9 mouse cellular contexts compared by ENCODE assay signal in genomic region chr17:26603311-26603710, GRCm38 (mm10). TPM values are rescaled to one million over a fixed set of nuclear protein-coding genes. Genes with fewer than 3 reads are reported as not detected.
DNase-seq lines count a peak whose midpoint lies in the region; ATAC-seq and TF ChIP-seq lines count a peak whose summit lies in the region.
"Had no signal": no experiment of that assay in that cellular context is flagged by ENCODE, and none has a peak within 500 bp of the region (broad histone marks: within the 10 kb centered on the region; RNA-seq: fewer than 3 reads in every experiment).

No protein-coding gene starts in this region.

- no peak overlapping the region for H3K4me2 ChIP-seq in forebrain, embryonic 13.5 days
- no peak overlapping the region for H3K4me2 ChIP-seq in forebrain, embryonic 14.5 days (ENCODE audit: low read length)
- H3K4me2 ChIP-seq in intestine, embryonic 15.5 days (replicated peaks) = no peak overlapping the region
- H3K4me2 ChIP-seq in intestine, embryonic 16.5 days (ENCODE audit: low read depth, low read length) = no peak overlapping the region
- H3K4me2 ChIP-seq in stomach, embryonic 15.5 days = no peak overlapping the region
- H3K4me2 ChIP-seq in stomach, postnatal 0 days (replicated peaks; ENCODE audit: low read depth) = no peak overlapping the region

- no peak for TF ChIP-seq CTCF in stomach, postnatal 0 days (IDR thresholded peaks at IDR 0.05; ENCODE audit: low read depth)

- no peak overlapping the region; the same call in 1 of the 2 replicates for H3K9ac ChIP-seq in forebrain, embryonic 13.5 days
- no peak overlapping the region for H3K9ac ChIP-seq in forebrain, embryonic 14.5 days (ENCODE audit: low read length)
- H3K9ac ChIP-seq in intestine, embryonic 15.5 days = no peak overlapping the region
- H3K9ac ChIP-seq in intestine, embryonic 16.5 days (ENCODE audit: low read depth, low read length) = no peak overlapping the region
- no peak overlapping the region for H3K9ac ChIP-seq in stomach, embryonic 15.5 days
- no peak overlapping the region for H3K9ac ChIP-seq in stomach, postnatal 0 days (ENCODE audit: low read length)

- H3K9me3 ChIP-seq in forebrain, embryonic 13.5 days (replicated peaks) = no peaks in the 10 kb centered on the region
- no peaks in the 10 kb centered on the region for H3K9me3 ChIP-seq in forebrain, embryonic 14.5 days (replicated peaks; ENCODE audit: control insufficient read depth, low read length)
- no peaks in the 10 kb centered on the region for H3K9me3 ChIP-seq in intestine, embryonic 15.5 days
- H3K9me3 ChIP-seq in intestine, embryonic 16.5 days (ENCODE audit: control insufficient read depth, low read length) = no peaks in the 10 kb centered on the region
- no peaks in the 10 kb centered on the region for H3K9me3 ChIP-seq in stomach, embryonic 15.5 days
- H3K9me3 ChIP-seq in stomach, postnatal 0 days (ENCODE audit: control insufficient read depth, low read length) = no peaks in the 10 kb centered on the region

- DNase-seq in forebrain, embryonic 14.5 days (ENCODE audit: low spot score) = no peak
- DNase-seq in stomach, postnatal 0 days (ENCODE audit: low spot score) = no peak
- DNase-seq in urinary bladder, postnatal 4 days (ENCODE audit: low spot score in 2 of 2) = no peak
- no peak for DNase-seq in gastrocnemius, postnatal 25 days
- DNase-seq: kidney, adult 8-10 months had no signal

- peaks cover 15% of the 10 kb centered on the region for H3K4me1 ChIP-seq in forebrain, embryonic 13.5 days
- no peaks in the 10 kb centered on the region for H3K4me1 ChIP-seq in forebrain, embryonic 14.5 days (ENCODE audit: control insufficient read depth, insufficient read depth, low read length)
- peaks cover 25% of the 10 kb centered on the region for H3K4me1 ChIP-seq in intestine, embryonic 15.5 days (replicated peaks)
- peaks cover 20% of the 10 kb centered on the region for H3K4me1 ChIP-seq in intestine, embryonic 16.5 days (ENCODE audit: control insufficient read depth, insufficient read depth, low read length)
- peaks cover 17% of the 10 kb centered on the region for H3K4me1 ChIP-seq in stomach, embryonic 15.5 days
- 0 out of 2 replicates have a peak, but pooled peaks cover 9% of the 10 kb centered on the region for H3K4me1 ChIP-seq in stomach, postnatal 0 days (replicated peaks; ENCODE audit: control insufficient read depth, insufficient read depth)

- WGBS in forebrain, embryonic 13.5 days = 80% methylated on average over 8 of the region's 8 CpGs
- WGBS in forebrain, embryonic 14.5 days = 85% methylated on average over 8 of the region's 8 CpGs
- WGBS in intestine, embryonic 15.5 days = 84% methylated on average over 8 of the region's 8 CpGs
- 89% methylated on average over 8 of the region's 8 CpGs for WGBS in intestine, embryonic 16.5 days
- WGBS in stomach, embryonic 15.5 days = 86% methylated on average over 8 of the region's 8 CpGs
- WGBS in stomach, postnatal 0 days = 85% methylated on average over 8 of the region's 8 CpGs

- H3K27ac ChIP-seq in forebrain, embryonic 13.5 days = peak overlapping the region; percentile 35
- no peak overlapping the region for H3K27ac ChIP-seq in forebrain, embryonic 14.5 days (ENCODE audit: low read depth, low read length)
- peak overlapping the region; percentile 18; the same call in 1 of the 2 replicates for H3K27ac ChIP-seq in intestine, embryonic 15.5 days
- H3K27ac ChIP-seq in intestine, embryonic 16.5 days (ENCODE audit: low read length) = no peak overlapping the region
- 0 out of 2 replicates have a peak overlapping the region, but pooled peaks have one; percentile 63 for H3K27ac ChIP-seq in stomach, embryonic 15.5 days
- no peak overlapping the region for H3K27ac ChIP-seq in stomach, postnatal 0 days (replicated peaks)

- no peak overlapping the region for H3K4me3 ChIP-seq in forebrain, embryonic 13.5 days
- H3K4me3 ChIP-seq in forebrain, embryonic 14.5 days (ENCODE audit: low read depth, low read length) = no peak overlapping the region
- no peak overlapping the region for H3K4me3 ChIP-seq in intestine, embryonic 15.5 days (replicated peaks)
- H3K4me3 ChIP-seq in intestine, embryonic 16.5 days (ENCODE audit: low read length) = no peak overlapping the region
- no peak overlapping the region for H3K4me3 ChIP-seq in stomach, embryonic 15.5 days (replicated peaks)
- H3K4me3 ChIP-seq in stomach, postnatal 0 days (ENCODE audit: low read depth, low read length) = no peak overlapping the region

- ATAC-seq in forebrain, embryonic 13.5 days = no peak
- ATAC-seq in forebrain, embryonic 14.5 days = no peak
- ATAC-seq in intestine, embryonic 15.5 days = no peak
- no peak for ATAC-seq in intestine, embryonic 16.5 days
- no peak for ATAC-seq in stomach, embryonic 15.5 days (ENCODE audit: insufficient read depth, low FRiP score, low read depth)
- no peak for ATAC-seq in stomach, postnatal 0 days (ENCODE audit: low FRiP score, low TSS enrichment)

- TF ChIP-seq EP300 in stomach, postnatal 0 days (optimal IDR thresholded peaks at IDR 0.05) = no peak

- no peaks in the 10 kb centered on the region for H3K27me3 ChIP-seq in forebrain, embryonic 13.5 days
- no peaks in the 10 kb centered on the region for H3K27me3 ChIP-seq in forebrain, embryonic 14.5 days (replicated peaks; ENCODE audit: control insufficient read depth, insufficient read depth, low read length)
- H3K27me3 ChIP-seq in intestine, embryonic 15.5 days (replicated peaks) = no peaks in the 10 kb centered on the region
- H3K27me3 ChIP-seq in intestine, embryonic 16.5 days (replicated peaks; ENCODE audit: control insufficient read depth, insufficient read depth, low read length) = no peaks in the 10 kb centered on the region
- no peaks in the 10 kb centered on the region for H3K27me3 ChIP-seq in stomach, embryonic 15.5 days (replicated peaks)
- no peaks in the 10 kb centered on the region for H3K27me3 ChIP-seq in stomach, postnatal 0 days (ENCODE audit: control insufficient read depth, insufficient read depth, low read length)

- peaks cover 30% of the 10 kb centered on the region for H3K36me3 ChIP-seq in forebrain, embryonic 13.5 days (ENCODE audit: poor library complexity, severe bottlenecking)
- H3K36me3 ChIP-seq in forebrain, embryonic 14.5 days (ENCODE audit: control insufficient read depth, insufficient read depth, low read length) = peaks cover under 1% of the 10 kb centered on the region
- peaks cover 4% of the 10 kb centered on the region; the same call in 1 of the 2 replicates for H3K36me3 ChIP-seq in intestine, embryonic 15.5 days
- no peaks in the 10 kb centered on the region for H3K36me3 ChIP-seq in intestine, embryonic 16.5 days (ENCODE audit: control insufficient read depth, insufficient read depth, low read length)
- H3K36me3 ChIP-seq in stomach, embryonic 15.5 days = no peaks in the 10 kb centered on the region
- no peaks in the 10 kb centered on the region for H3K36me3 ChIP-seq in stomach, postnatal 0 days (ENCODE audit: control insufficient read depth, insufficient read depth, low read length)

RNA-seq across cellular contexts. Expression of gene Dusp1, which starts 41.4 kb away (rescaled TPM):
- polyA plus RNA-seq in forebrain, embryonic 13.5 days (2015; fragmentation: Nextera tagmentation; extraction: Ambion mirVana) = 39.4 and 40.2 TPM in 2 replicates
- 58.4 and 66.0 TPM in 2 replicates for polyA plus RNA-seq in forebrain, embryonic 14.5 days (2014; fragmentation: Nextera tagmentation; extraction: Ambion mirVana)
- 14.3 and 15.1 TPM in 2 replicates for polyA plus RNA-seq in intestine, embryonic 15.5 days (2015; fragmentation: Nextera tagmentation; extraction: Ambion mirVana)
- polyA plus RNA-seq in intestine, embryonic 16.5 days (2015; fragmentation: Nextera tagmentation; extraction: Ambion mirVana) = 12.2 and 14.4 TPM in 2 replicates
- 15.8 and 19.3 TPM in 2 replicates for polyA plus RNA-seq in stomach, embryonic 15.5 days (2015; fragmentation: Nextera tagmentation; extraction: Ambion mirVana)
- polyA plus RNA-seq in stomach, postnatal 0 days (2015; fragmentation: Nextera tagmentation; extraction: Ambion mirVana) = 27.7 and 33.1 TPM in 2 replicates
- 10 to 100 TPM; 49.2 to 82.2 TPM for total RNA-seq in gastrocnemius, postnatal 25 days (2021)

RNA-seq across cellular contexts. Expression of gene Ergic1, which starts 42.0 kb away (rescaled TPM):
- 95.9 and 109 TPM in 2 replicates for polyA plus RNA-seq in forebrain, embryonic 13.5 days (2015; fragmentation: Nextera tagmentation; extraction: Ambion mirVana)
- 126 and 134 TPM in 2 replicates for polyA plus RNA-seq in forebrain, embryonic 14.5 days (2014; fragmentation: Nextera tagmentation; extraction: Ambion mirVana)
- 97.0 and 100 TPM in 2 replicates for polyA plus RNA-seq in intestine, embryonic 15.5 days (2015; fragmentation: Nextera tagmentation; extraction: Ambion mirVana)
- 88.6 and 91.2 TPM in 2 replicates for polyA plus RNA-seq in intestine, embryonic 16.5 days (2015; fragmentation: Nextera tagmentation; extraction: Ambion mirVana)
- 106 and 113 TPM in 2 replicates for polyA plus RNA-seq in stomach, embryonic 15.5 days (2015; fragmentation: Nextera tagmentation; extraction: Ambion mirVana)
- 64.2 and 65.5 TPM in 2 replicates for polyA plus RNA-seq in stomach, postnatal 0 days (2015; fragmentation: Nextera tagmentation; extraction: Ambion mirVana)
- total RNA-seq in gastrocnemius, postnatal 25 days (2021) = 10 to 100 TPM; 52.0 to 61.0 TPM

RNA-seq across cellular contexts. Expression of gene Atp6v0e, which starts 59.7 kb away (rescaled TPM):
- polyA plus RNA-seq in forebrain, embryonic 13.5 days (2015; fragmentation: Nextera tagmentation; extraction: Ambion mirVana) = 139 and 144 TPM in 2 replicates
- 154 and 185 TPM in 2 replicates for polyA plus RNA-seq in forebrain, embryonic 14.5 days (2014; fragmentation: Nextera tagmentation; extraction: Ambion mirVana)
- 259 and 286 TPM in 2 replicates for polyA plus RNA-seq in intestine, embryonic 15.5 days (2015; fragmentation: Nextera tagmentation; extraction: Ambion mirVana)
- 311 and 334 TPM in 2 replicates for polyA plus RNA-seq in intestine, embryonic 16.5 days (2015; fragmentation: Nextera tagmentation; extraction: Ambion mirVana)
- 231 and 255 TPM in 2 replicates for polyA plus RNA-seq in stomach, embryonic 15.5 days (2015; fragmentation: Nextera tagmentation; extraction: Ambion mirVana)
- polyA plus RNA-seq in stomach, postnatal 0 days (2015; fragmentation: Nextera tagmentation; extraction: Ambion mirVana) = 334 and 340 TPM in 2 replicates
- 10 to 100 TPM; 29.7 to 43.1 TPM for total RNA-seq in gastrocnemius, postnatal 25 days (2021)

Comparison
In these comparisons a context has a peak if more than half of its experiments do, and no peak if none do; other contexts are left out.
1. H3K27ac ChIP-seq: peak in forebrain, embryonic 13.5 days (single experiment), intestine, embryonic 15.5 days (single experiment) and stomach, embryonic 15.5 days (single experiment); none in forebrain, embryonic 14.5 days (single experiment), intestine, embryonic 16.5 days (single experiment) and stomach, postnatal 0 days (single experiment).